Mouse (Mus musculus) spleen, adult 12 weeks (tissue): ENCODE measurements around the gene Ezh2.

Source experiments
- DNase-seq: peaks from one replicate; pipeline ENCODE4 v3.0.0; 2022; ENCODE audit warnings: low spot score

Ezh2 gene

DNA sequence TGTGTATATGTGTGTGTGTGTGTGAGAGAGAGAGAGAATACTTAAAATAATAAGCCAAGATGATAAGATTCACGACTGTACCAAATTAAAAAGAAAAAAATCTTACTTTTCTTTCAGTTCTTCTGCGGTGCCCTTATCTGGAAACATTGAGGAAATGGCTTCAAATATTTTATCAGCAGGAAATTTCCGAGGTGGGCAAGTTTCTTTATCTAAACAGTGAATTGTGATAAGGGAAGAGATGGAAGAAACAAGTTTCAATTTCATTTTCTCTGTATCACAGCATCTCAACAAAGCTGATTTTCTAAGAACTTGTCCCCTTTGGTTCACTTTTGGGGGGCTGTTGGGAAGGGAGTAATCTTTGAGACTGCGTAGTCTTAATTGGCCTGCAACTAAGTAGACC, 42.9 kb downstream of the Ezh2 start:
- DNase-seq = no peak

DNA sequence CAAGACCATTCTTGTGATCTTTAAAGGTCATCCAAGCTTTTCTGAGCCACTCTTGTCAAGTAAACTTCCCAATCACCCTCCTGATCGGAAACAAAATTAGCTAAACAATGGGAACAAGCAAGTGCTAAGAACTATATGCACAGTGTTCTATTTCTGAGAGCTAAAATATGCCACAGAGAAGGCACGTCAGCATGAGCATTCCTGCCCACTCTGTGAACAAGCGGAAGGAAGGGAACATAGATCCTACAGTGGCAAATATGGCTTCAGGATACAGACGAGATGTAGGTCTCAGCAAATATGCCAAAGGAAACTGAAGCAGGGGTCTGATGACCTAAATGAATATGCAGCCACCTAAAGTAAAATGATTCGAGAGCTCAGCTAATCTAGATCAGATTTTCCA, 59.8 kb downstream of the Ezh2 start:
- no peak for DNase-seq

DNA sequence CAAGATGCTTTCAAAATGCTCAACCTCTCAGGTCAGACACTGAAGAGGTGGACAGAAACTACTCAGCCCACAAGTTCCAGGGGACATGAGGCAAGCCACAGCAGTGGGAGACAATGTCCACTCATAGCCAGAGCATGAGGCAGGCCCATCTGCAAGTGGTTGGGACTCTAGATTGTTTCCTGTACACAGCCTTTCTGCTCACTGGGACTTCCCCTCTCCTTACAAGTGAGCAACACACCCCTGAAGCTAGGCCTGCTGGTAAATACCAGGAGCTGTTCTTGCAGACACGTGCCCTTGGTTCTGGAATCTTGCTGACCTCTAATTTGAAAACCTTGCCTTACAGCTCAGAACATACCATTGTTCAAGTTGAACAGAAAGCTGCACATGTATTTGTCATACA, 62.6 kb downstream of the Ezh2 start:
- no peak for DNase-seq

DNA sequence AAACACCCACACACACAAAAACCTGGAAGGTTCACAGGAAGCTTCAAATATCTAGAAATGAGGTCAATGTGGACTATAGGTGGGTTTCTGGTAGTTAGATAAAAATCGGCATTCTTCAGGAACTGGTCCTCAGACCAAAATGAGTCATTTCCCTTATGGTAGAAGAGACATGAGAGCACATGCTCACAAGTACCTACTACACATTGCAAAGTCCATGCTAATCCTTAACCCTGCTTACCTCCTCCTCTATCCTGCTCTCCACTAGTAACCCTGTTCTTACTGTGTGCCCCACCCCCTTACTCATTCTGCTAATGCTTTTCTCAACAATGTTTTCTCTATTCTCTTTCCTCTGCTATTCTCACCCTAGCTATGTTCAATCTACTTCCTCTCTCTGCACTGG, 67.5 kb downstream of the Ezh2 start:
- DNase-seq = no peak

DNA sequence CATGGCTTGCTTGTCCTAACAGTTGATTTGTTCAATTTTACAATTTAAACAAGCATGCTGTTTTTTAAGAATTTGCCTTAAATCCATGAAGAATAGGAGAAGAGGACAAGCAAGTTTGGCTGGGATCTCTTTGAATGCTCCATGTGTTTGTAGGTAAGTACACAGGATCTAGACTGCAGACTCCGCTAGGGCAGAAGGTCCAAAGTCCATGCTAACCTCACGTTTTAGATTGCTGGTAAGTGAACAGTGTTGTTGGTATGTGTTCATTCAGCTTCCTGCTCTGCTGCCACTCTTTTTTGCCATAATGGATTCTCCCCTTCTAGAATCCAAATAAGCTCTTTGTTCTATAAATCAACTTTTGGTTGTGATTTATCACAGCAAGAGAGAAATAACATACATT, 68.0 kb downstream of the Ezh2 start:
- no peak for DNase-seq

DNA sequence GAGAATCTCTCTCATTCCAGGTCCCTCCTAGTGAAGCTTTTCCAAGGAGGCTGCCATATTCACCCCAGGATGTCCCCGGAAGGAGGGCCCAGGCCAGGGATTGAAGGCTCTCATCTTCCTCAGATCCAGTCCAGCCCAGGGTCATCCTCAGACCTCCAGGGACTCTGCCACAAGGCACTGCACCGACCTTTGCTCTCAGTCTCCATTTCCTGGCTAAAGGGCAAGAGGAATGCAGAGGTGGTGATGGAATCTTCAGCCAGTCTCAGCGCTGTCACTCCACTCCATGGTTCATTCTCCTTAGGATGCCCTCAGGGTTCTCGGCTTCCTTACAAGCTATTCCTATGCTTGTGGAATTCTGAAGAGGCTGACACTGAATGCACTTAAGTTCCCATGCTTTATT, 68.7 kb downstream of the Ezh2 start:
- DNase-seq = no peak

DNA sequence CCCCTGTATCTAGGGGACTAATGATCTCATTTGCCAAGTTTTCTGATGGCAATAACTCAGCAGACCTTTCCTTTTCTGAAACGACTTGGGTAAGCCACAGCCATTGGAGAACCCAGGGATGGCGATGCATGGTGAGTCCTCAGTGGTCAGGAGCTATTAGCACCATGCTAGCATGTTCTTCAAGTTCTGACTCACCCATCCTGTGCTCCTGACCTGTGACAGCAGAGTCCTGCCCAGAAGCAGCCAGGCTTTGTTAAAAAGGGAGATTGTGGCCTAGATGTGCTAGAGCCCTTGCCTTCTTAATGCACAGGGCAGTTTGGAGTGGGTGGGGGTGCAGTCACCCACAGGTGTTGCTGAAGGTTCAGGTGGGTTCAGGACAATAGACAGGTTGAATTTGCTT, 70.1 kb downstream of the Ezh2 start:
- no peak for DNase-seq

DNA sequence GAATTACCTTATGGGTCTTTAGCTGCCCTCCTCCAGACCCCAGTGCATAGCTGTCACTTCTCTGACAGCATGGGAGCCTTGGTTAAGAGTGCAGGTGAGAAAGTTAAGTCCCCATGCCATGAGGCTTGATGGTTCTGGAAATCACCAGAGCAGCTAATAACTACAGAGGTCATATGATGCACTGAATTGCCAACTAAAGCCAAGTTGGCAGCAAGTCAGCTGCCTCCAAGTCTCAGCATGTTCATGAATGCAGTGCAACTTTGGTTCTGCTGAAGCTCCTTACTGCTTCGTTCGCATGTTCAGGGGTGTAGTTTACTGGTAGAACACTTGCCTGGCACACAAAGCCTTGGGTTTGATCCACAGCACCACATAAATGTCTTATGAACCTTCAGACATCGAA, 72.7 kb downstream of the Ezh2 start:
- DNase-seq = no peak

DNA sequence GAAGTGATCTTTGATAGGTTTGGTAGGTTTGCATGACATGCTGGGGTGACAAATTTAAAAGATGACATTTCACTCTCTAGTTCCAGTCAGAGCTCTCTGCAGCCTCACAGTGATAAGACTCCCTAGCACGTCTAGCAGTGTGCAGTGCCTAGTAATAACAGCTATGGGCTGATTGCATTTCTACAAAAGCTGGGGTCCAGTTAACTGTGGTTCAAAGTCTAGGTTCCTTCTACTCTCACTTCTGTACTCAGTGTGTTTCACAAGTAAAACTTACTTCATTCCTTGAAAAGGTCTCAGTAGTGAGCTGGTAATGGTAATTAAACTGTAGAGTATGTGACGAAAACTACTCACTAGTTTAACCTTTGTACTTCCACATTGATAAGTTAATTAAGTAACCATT, 75.1 kb downstream of the Ezh2 start:
- no peak for DNase-seq

DNA sequence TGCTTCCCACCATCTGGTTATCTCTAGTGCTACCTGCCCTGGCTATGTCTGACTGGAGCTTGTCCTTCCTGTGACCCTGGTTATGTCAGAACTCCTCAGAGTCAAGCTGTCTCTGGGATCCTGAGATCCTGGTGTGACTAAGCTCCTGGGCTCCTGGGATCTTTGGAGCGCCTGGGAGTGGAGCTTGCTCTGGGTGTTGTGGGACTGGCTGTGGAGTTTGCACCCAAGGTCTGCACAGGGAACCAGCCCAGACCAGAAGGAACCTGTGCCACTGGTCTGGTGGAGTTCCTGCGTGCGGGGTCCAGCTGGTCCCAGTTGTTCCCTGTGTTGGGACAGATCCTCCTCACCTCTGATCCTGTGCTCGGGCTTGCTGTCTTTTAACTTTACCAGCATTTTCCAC, 100.6 kb downstream of the Ezh2 start:
- DNase-seq = no peak

DNA sequence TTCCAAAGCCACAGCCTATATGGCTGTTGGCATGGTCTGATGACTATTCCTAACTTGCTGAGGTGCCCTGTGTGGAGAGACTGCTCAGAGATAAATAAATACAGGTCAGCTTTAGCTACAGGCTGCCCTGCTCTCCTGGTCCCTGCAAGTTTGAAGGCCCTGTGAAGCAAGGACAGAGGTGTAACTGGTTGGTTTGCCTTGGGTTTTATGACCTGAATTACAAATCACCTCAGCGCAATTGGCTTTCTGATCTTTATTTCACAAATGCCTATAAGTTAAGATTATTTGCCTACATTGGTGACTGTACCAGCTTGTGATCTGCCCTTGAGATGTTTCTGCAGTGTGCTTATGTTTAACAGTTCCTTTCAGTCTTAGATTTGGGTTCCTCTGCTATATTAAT, 113.1 kb downstream of the Ezh2 start:
- DNase-seq = no peak
